Mouse (Mus musculus): ENCODE measurements around the gene Sprtn.

DNA sequence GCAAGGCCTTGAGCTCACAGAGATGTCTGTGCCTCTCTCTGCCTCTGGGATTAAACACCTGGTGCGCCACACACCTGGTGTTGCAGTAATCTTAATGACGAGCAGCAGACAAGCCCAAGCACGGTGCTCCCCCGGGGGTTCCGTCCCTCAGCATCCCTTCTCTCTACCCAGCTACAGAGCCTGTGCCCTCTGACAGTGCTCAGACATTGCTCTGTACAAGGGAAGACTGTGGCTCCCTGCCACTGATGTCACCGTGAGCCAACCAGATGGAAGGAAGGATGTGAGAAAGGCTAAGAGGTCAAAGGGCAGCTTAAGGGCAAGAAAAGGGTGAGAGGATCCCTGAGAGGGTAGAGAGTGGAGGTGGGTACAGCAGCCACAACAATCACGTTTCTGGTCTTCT lies 46.7 kb downstream of the Sprtn start:
- TF ChIP-seq CTCF (IDR thresholded peaks at IDR 0.05; ENCODE audit: control insufficient read depth, insufficient read depth, insufficient read length) = no peak
- TF ChIP-seq MAX (IDR thresholded peaks at IDR 0.05) = no peak
- no peak for TF ChIP-seq MYOD1 (IDR thresholded peaks at IDR 0.05; ENCODE audit: control insufficient read depth, insufficient read length, low read depth)
- no peak for TF ChIP-seq FOSL1 (IDR thresholded peaks at IDR 0.05; ENCODE audit: insufficient read depth, low read length, poor library complexity, severe bottlenecking)
- TF ChIP-seq USF1 (IDR thresholded peaks at IDR 0.05; ENCODE audit: low read depth) = no peak
- TF ChIP-seq MYOG (IDR thresholded peaks at IDR 0.05; ENCODE audit: control insufficient read depth, extremely low read depth, insufficient read length) = no peak
